Mouse (Mus musculus): ENCODE data around the gene Hist1h2ah.

Gene Hist1h2ah

DNA sequence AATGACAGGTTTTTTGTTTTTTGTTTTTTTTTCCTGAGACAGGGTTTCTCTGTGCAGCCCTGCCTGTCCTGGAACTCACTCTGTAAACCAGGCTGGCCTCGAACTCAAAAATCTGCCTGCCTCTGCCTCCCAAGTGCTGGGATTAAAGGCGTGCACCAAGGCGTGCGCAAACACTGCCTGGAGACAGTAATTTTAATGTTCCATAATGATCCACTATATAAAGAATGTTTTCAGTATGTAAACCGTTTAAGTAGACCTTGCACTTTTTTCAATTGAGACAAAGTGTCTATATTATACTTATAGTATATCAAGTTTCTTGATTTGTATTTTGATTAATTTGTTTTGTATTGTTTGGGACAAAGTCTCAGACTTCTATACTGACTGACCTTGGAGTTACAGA is 4.0 kb upstream of the Hist1h2ah start:
- no peak for DNase-seq

DNA sequence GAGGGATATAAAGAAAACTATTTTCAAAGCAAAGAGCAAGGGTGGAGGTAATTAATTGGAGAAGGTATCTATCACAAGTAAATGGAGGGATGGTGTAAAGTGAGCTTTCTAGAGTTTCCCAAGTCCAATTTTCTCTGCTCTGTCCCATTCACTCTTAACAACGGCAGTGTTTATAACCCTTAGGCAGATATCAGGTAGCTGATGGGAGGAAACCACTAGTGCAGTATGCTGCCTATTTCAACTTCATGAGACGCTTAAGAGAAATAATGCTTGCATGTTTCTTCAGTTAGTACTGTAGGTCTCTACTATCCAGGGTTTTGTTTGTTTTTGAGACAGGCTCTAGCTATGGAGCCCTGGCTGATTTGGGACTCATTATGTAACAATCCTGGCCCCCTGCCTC is 2.0 kb upstream of the Hist1h2ah start:
- DNase-seq: no peak

- DNase-seq: no peak
Measured at GRCm38 (mm10) chr13:22036986-22037385, 1.6 kb upstream of the Hist1h2ah start.

DNA sequence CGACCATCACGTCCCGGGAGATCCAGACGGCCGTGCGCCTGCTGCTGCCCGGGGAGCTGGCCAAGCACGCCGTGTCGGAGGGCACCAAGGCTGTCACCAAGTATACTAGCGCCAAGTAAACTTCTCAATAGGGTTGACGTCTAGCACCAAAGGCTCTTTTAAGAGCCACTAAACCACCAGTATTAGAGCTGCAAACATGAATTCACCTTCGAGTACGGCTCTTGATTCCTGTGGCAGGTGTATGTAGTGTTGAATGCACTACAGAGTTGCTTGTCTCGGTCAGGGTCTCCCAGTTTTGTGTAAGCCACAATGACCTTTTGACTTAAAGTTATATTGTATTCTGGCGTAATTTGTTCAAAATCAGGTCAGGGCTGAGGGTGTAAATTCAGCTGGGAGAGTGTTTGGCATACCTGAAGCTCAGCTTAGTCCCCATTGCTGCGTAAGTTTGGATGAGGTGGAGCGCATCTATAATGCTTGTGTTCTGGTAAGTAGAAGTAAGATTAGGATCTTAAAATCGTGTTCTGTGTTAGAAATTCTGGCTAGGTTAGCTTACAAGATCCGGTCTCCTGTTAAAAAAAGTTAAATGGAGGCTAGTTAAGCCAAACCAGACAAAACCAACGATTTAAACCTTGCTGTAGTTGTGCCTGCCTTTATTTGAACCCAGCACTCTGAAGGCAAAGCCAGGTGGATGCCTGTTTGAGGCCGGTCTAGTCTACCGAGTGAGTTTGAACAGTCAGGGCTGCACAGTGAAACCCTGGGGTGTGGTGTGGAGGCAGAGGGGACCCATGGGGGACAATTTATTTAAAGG is 985 bp upstream of the Hist1h2ah start:
- DNase-seq: peak in 1 of 2 experiments; percentile 28

DNA sequence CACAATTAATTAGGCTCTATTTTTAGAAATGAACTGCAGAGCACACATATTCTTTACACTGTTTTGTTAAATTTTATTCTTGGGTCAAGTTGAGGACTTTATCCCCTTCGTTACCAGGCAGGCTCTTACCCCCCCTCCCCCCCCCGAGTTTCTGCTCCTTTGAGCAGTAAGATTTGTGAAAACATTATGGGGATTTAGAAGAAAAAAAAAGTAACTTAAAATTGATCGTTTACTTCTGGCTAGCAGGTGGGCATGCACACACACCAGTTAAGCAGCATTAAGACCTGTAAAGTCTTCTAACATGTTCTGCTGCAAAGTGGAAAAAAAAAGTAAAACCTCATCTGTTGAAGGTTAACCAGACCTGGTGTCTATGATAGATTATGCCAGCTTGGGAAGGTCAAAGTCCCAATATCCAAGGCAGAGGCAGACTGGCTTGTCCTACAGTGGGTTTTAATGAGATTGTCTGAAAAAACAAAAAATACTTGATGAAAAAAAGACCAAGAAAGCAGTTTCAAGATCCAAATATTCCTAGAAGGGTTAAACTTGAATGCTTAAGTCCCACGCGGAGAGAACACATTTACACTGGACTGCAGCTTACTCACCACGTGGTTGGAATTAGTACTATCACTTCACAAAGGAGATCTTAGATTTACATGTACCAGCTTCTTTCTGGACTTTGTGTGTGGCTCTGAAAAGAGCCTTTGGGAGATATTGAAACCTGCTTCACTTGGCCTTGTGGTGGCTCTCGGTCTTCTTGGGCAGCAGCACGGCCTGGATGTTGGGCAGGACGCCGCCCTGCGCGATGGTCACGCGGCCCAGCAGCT is 713 bp downstream of the Hist1h2ah start:
- DNase-seq: peak in 1 of 2 experiments; percentile 24

GRCm38 (mm10) chr13:22033741-22034442 is 1.5 kb downstream of the Hist1h2ah start:
- no peak for DNase-seq

GRCm38 (mm10) chr13:22030493-22030892 is 4.9 kb downstream of the Hist1h2ah start:
- DNase-seq: peak; percentile 37 to 51

GRCm38 (mm10) chr13:22029928-22030327 is 5.4 kb downstream of the Hist1h2ah start:
- peak in 1 of 2 experiments; percentile 40 for DNase-seq

GRCm38 (mm10) chr13:22028673-22029460 is 6.5 kb downstream of the Hist1h2ah start:
- DNase-seq: peak; percentile 96 to 98

DNA sequence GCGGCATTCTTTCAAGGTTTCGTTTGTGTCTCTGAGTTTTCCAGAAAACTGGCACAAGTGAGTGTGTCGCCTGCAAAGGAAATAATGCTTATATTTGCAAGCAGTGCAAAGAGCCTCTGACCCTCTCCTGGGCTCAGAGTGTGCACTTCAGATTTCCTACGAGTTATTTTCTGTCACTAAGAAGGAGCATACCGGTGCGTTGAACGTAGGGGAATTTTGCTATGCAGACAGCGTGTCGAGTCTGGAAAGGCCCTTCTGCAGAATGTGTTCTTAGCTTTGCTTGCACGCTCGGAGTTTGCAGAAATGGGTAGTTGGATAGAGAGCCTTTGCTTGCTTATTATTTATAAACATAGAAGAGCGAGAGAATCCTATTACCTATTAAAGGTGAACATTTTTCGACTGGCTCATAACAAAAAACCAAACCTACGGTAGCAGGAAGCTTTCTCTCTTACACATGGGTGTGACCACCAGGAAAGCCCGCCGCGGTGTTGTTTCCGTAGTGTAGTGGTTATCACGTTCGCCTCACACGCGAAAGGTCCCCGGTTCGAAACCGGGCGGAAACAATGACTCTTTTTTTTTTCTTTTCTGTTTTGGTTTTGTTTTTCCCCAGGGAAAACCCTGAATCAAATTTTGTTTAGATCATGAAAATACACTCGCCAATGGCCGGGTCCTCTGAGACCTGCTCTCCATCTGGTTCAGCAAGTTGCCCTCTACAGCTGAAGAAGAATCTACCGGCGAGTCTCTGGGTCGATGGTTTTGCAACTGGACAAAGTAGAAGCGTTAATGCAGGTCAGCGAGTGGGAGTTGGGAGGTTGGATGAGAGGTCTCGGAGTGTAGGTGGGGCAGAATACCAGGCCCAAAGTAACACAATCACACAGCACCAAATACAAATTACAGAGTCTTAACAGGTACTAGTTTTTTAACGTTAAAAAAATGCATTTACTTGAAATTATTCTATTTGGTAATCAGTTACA is 9.0 kb downstream of the Hist1h2ah start:
- peak; percentile 92 for DNase-seq

GRCm38 (mm10) chr13:22022241-22022640 is 13.1 kb downstream of the Hist1h2ah start:
- DNase-seq: peak; percentile 84 to 86

- DNase-seq: no peak
Measured at GRCm38 (mm10) chr13:22021581-22021980, 13.8 kb downstream of the Hist1h2ah start.

GRCm38 (mm10) chr13:22020901-22021339 is 14.4 kb downstream of the Hist1h2ah start:
- DNase-seq: peak; percentile 80 to 81

GRCm38 (mm10) chr13:22019934-22020835 is 15.2 kb downstream of the Hist1h2ah start:
- peak; percentile 72 to 75 for DNase-seq

- DNase-seq: peak; percentile 93 to 95
Measured at GRCm38 (mm10) chr13:22015479-22016450, 19.6 kb downstream of the Hist1h2ah start.

DNA sequence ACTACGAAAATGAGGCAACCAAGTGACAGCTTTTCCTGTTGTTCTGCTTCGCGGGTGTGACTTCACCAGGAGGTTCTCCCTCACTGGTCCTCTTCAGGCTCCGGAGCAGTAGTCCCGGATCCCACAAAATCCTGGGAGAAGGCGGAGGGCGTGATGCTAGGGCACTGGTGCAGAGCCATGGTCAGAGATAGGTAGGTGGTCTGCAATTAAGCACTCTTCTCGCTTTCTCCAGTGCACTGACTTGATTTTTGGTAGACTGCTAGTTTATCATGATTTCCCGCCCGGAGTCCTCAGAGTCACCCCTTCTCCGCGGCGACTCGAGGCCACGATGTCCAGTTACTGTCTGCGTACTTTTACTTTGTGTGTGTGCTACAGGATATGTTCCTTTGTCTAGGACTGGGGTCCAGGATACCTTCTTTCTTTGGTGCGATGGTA is 20.9 kb downstream of the Hist1h2ah start:
- peak in 1 of 2 experiments; percentile 47 for DNase-seq

DNA sequence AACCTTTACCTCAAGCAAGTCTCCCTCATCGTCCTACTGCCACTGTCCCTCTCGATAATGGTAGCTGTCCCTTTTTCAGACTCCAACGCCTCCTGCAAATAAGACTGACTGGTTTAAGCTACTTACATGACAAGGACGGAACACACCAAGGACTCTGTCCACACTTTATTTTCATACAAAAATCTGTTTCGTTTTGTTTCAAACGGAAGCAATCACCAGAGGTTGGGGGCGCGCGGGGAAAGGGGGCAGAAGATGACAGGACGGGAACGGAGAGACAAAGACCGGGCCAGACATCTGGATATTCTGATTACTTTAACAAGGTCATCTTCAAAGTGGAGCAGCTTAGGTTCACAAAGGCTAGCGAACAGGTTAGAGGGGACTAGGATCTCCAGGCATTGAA is 21.7 kb downstream of the Hist1h2ah start:
- peak; percentile 34 to 39 for DNase-seq

DNA sequence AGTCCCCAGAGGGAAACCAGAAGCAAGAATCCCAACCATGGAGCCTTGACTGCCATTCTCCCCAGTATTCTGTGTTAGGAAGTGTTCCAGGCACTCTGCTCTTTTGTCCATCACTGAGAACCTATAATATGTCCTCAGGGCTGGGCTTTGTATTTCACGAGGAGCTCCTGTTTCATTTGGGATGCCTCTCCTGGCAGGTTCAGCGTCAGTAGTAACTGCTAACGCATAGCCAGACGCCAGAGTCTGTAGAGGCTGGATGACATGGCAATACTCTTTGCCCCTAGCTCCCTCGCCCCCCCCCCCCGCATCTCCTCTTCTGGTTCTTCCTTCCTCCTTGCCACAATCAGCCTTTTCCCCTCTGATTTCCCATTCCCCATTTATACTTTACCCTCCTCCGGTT is 25.7 kb downstream of the Hist1h2ah start, which contains the start of gene Prss16:
TSS of gene Prss16 (minus strand) at position 101 of the 400 bp plus-strand sequence.
- no peak for DNase-seq
